Mouse (Mus musculus) brain, embryonic 14.5 days (tissue): Measurements from ENCODE around the gene Cnih4. TPM values are rescaled to one million over a fixed set of nuclear protein-coding genes. Genes with fewer than 3 reads are reported as not detected.

Experiments used
- DNase-seq: peaks from one replicate; pipeline ENCODE4 v3.0.0-alpha.2; 2011; ENCODE audit warnings: low read depth
- CTCF ChIP-seq: fragments of 200-500 bp; IDR thresholded peaks from 2 replicates; pipeline ENCODE4 v1.5.1; 2012; ENCODE audit warnings: inconsistent platforms, mild to moderate bottlenecking, moderate library complexity, borderline replicate concordance; ENCODE audit not compliant: insufficient read depth, insufficient read length; ENCODE audit errors: extremely low read depth
- POLR2A ChIP-seq: fragments of 200-500 bp; IDR thresholded peaks from 2 replicates; pipeline ENCODE4 v1.6.1; 2012; ENCODE audit warnings: mild to moderate bottlenecking, inconsistent platforms, borderline replicate concordance; ENCODE audit not compliant: poor library complexity, insufficient read depth, insufficient read length, severe bottlenecking; ENCODE audit errors: extremely low read depth
- polyA plus RNA-seq: library from polyadenylated mRNA; depleted of rRNA; stranded (reverse); fragments of >200 nt; gene quantifications from 2 replicates; pipeline ENCODE4 v1.2.3, GENCODE M21; 2012; rRNA removed

Gene Cnih4
- polyA plus RNA-seq, 1 experiment = 22.5 TPM

GRCm38 (mm10) chr1:181214296-181215035 lies 70.0 kb downstream of the Cnih4 start:
- DNase-seq = no peak
- TF ChIP-seq CTCF (no peak), POLR2A (no peak)

DNA sequence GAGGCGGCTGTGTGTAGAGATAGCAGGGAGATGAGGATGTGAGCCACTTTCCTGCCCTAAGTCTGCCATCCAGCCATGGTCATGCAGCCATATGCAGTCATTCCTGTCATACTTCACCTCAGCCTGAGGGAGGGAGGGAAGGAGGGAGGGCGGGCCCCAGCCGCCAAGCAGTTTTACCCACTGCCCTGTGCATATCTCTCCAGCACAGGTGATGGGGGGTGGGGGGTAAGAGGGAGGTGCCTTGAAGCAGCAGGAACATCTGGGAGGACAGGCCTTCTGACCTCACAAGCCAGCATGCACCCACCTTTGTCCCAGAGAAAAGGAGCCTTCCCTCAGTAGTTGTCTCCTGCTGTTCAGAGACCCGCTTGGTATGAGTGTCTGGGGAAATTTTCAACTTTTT lies 71.8 kb downstream of the Cnih4 start:
- no peak for DNase-seq
- TF ChIP-seq POLR2A = no peak
- no peak for TF ChIP-seq CTCF

Other genes with a start within 250 kb of the Cnih4 start
- 45.7 and 65.9 TPM in 2 replicates for gene Pycr2, start 240.4 kb upstream of the Cnih4 start, polyA plus RNA-seq
- gene Lefty1, start 209.7 kb upstream of the Cnih4 start, polyA plus RNA-seq = 1.1 and 1.3 TPM in 2 replicates
- 3.3 and 3.6 TPM in 2 replicates for gene Tmem63a, start 202.3 kb upstream of the Cnih4 start, polyA plus RNA-seq
- 2.8 and 5.1 TPM in 2 replicates for gene Ephx1, start 123.8 kb upstream of the Cnih4 start, polyA plus RNA-seq
- not detected in 2 replicates for gene 9130409I23Rik, start 93.5 kb upstream of the Cnih4 start, polyA plus RNA-seq
- gene Nvl, start 489 bp upstream of the Cnih4 start, polyA plus RNA-seq = 68.9 and 92.0 TPM in 2 replicates
- gene Wdr26, start 67.3 kb downstream of the Cnih4 start, polyA plus RNA-seq = 56.0 and 78.1 TPM in 2 replicates
- 6.7 and 10.5 TPM in 2 replicates for gene Cnih3, start 207.9 kb downstream of the Cnih4 start, polyA plus RNA-seq